Mouse (Mus musculus): Measurements from ENCODE around the gene Trim72.
"Not testable (repeated sequence)": the region's sequence is repeated elsewhere in the genome, so short reads cannot be mapped to it uniquely, and the experiment has no call there.

Gene Trim72

GRCm38 (mm10) chr7:128006193-128006592 is 2.4 kb downstream of the Trim72 start:
- no peak for DNase-seq (ENCODE audit: low read depth, low spot score)

DNA sequence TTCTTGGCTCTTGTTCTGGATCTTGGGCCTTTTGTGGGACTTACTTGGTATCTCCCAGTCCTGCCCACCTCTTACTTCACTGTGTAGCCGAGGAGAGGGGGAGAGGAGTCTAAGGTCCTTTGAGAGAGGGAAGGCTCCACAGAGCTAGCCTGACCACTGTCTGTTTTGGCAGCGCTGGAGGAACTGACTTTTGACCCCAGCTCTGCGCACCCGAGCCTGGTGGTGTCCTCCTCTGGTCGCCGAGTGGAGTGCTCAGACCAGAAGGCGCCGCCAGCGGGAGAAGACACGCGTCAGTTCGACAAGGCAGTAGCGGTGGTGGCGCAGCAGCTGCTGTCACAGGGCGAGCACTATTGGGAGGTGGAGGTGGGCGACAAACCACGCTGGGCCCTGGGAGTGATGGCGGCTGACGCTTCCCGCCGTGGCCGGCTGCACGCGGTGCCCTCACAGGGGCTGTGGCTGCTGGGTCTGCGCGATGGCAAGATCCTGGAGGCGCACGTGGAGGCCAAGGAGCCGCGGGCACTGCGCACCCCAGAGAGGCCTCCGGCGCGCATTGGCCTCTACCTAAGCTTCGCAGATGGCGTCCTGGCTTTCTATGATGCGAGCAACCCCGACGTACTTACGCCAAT is 6.1 kb downstream of the Trim72 start:
- peak; percentile 57 for DNase-seq (ENCODE audit: low read depth, low spot score)

DNA sequence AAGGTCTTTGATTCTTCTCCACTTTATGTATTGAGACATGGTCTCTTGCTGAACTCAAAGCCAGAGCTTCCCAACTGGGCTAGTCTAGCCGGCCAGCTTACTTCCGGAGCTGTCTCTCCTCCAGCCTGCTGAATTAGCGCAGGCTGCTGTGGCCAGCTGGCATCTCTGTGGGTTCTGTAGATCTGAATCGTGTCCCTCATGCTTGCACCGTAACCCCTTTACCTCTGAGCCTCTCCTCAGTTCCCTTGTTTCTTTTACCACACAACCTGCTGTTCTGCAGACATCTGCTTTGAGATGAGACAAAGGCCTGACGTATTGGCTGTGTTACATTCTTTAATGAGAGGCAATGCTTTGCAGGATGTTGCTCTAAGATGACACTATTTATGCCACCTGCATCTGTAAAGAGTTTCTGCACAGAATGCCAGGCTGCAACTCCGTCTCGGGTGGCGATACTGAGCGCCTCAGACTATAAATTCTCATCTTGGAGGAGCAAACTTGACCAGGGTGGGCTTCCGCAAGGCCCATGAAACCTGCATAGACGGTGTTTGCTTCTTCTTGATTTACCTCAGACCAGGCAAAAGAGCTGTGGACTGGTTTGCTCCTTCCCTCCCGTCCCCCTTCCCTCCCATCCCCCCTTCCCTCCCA is 8.5 kb downstream of the Trim72 start:
- no peak for DNase-seq (ENCODE audit: low read depth, low spot score)

DNA sequence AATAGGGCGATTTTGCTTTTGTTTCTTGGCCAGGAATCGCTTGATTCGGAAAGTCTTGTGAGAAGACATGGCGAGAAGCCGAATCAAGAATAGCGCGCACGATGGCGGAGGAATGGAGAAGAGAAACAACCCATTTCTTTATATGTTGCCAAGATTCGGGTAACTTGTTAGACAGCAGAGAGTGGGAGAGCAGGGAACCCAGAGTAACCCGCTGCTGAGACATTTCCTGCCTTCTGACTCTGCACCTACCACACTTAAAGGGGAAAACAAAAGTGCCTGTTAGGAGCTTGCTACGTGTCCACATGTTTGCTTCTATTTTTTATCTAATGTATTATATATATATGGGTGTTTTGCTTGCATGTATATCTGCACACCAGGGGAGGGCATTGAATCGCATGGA is 9.4 kb downstream of the Trim72 start:
- no peak for DNase-seq (ENCODE audit: low read depth, low spot score)

GRCm38 (mm10) chr7:128016134-128016533 is 12.4 kb downstream of the Trim72 start:
- not testable (repeated sequence) for DNase-seq (ENCODE audit: low read depth, low spot score)

- no peak for DNase-seq (ENCODE audit: low read depth, low spot score)
Observed at GRCm38 (mm10) chr7:128016650-128017049, 12.9 kb downstream of the Trim72 start.

- DNase-seq (ENCODE audit: low read depth, low spot score), result no peak
Observed at GRCm38 (mm10) chr7:128018275-128018674, 14.5 kb downstream of the Trim72 start.

- no peak for DNase-seq (ENCODE audit: low read depth, low spot score)
Observed at GRCm38 (mm10) chr7:128019187-128019586, 15.4 kb downstream of the Trim72 start.

DNA sequence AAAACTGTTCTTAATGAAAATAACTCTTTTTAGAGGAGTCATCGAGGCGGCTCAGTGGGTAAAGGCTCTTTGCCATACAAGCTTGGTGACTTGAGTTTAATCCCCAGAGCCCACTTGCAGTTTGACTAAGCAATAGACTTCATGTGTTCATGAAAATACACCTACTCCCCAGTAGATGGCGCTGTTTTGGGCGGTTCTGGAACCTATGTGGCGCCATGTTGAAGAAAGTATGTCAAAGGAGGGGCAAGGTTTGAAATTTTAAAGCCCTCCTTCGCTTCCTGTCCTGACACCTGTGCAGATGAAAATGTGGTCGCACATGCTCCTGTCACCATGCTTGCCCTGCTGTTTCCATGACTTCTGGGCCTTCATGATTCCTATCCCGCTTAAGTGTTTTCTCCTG is 19.2 kb downstream of the Trim72 start:
- peak; percentile 81 for DNase-seq (ENCODE audit: low read depth, low spot score)

GRCm38 (mm10) chr7:128023565-128023964 is 19.8 kb downstream of the Trim72 start:
- DNase-seq (ENCODE audit: low read depth, low spot score), result no peak

- no peak for DNase-seq (ENCODE audit: low read depth, low spot score)
Observed at GRCm38 (mm10) chr7:128024364-128024763, 20.6 kb downstream of the Trim72 start.

- DNase-seq (ENCODE audit: low read depth, low spot score), result no peak
Observed at GRCm38 (mm10) chr7:128024932-128025331, 21.2 kb downstream of the Trim72 start.

- DNase-seq (ENCODE audit: low read depth, low spot score), result no peak
Observed at GRCm38 (mm10) chr7:128025381-128025780, 21.6 kb downstream of the Trim72 start.

DNA sequence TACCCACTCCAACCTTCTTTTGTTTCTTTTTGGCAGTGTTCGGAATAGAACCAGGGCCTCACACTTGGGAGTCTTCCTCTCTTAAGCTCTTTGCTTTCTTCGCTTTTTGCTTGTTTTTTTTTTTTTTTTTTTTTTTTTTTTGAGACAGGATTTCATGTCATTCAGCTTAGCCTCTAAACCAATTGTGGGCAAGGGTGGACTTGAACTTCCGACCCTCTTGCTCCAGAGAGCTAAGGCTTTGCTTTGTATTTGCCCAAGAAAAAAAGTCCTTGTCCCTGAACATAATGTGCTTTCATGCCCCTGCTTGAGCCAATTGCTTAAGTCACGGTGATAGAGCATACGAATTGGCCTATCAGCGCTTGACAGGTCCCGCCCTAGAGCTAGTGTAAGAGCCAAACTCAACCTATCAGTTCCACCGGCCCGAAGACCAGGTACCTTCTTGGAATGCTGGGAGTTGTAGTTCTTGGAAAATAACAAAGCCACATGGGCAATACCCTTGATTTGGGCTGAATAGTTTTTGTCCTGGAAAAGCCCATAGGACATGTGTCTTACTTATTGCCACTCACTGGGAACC is 27.7 kb downstream of the Trim72 start:
- peak; percentile 94 for DNase-seq (ENCODE audit: low read depth, low spot score)

GRCm38 (mm10) chr7:128032290-128032988 is 28.7 kb downstream of the Trim72 start:
- DNase-seq (ENCODE audit: low read depth, low spot score), result no peak

- DNase-seq (ENCODE audit: low read depth, low spot score), result no peak
Observed at GRCm38 (mm10) chr7:128032989-128033293, 29.2 kb downstream of the Trim72 start.

GRCm38 (mm10) chr7:128033616-128034015 is 29.9 kb downstream of the Trim72 start:
- DNase-seq (ENCODE audit: low read depth, low spot score), result no peak

GRCm38 (mm10) chr7:128042161-128042820 is 38.5 kb downstream of the Trim72 start:
- DNase-seq (ENCODE audit: low read depth, low spot score), result not testable (repeated sequence)

DNA sequence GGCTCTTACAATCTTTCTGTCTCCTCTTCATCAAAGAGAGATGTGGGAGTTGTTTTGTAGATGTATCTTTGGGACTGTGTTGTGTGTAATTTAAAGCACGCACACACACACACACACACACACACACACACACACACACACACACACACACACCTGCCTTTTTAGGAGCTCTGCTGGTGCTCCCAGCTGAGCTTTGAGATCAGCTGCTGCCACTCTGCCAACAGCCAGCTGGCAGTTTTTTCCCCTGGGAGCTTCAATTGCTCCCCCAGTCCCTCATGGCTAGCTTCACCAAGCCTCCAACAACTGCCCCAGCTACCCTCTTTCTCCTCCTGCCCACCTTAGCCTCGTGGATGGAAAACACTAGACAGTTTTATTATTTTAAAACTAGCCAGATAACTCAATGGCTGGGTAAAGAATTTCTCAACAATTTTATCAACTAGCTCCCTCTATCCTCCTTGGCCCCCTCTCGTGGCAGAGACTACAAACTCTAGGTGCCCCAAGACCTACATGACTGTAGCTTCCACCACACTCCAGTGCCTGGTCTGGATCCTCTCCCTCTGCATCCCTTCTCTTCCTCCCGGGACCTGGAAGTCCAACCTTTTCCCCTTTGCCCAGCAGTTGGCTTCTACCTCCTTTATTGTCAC is 40.5 kb downstream of the Trim72 start:
- DNase-seq (ENCODE audit: low read depth, low spot score), result no peak

DNA sequence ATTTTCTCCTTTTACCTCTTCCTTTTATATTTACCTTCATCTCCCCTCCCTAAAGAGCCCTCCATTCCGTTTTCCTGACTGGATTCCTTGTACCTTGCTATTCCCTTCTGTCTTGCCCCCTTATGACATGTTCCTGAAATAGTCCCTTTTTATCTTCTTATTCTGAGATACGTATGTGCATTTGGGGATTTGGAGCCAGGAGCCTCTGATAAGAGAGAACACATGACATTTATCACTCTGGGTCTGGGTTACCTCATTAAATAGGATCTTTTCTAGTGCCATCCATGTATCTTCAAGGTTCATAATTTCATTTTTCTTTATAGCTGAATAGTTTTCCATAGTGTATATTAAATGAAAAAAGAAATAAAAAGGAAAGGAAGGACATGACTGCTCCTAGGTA is 41.9 kb downstream of the Trim72 start:
- no peak for DNase-seq (ENCODE audit: low read depth, low spot score)

DNA sequence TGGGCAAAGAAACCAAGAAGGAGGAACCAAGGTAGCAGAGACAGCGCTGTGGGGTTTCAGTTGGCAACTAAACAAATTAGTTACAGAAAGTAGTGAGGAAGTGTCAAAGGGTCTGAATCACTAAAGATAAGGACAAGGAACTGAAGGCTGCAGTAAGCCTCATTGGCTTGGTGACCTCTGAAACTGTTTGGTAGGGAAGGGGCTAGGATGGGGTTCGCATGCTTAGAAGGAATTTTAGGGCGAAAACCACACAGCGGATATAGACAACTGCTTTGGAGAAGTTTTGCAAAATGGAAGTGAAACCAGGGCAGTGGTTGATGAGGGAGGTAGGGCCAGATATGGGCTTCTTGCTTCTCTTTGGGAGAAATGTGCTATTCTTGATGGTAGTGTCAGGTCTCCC is 45.1 kb downstream of the Trim72 start:
- DNase-seq (ENCODE audit: low read depth, low spot score), result no peak

- DNase-seq (ENCODE audit: low read depth, low spot score), result no peak
Observed at GRCm38 (mm10) chr7:128049254-128049653, 45.5 kb downstream of the Trim72 start.

Measured in R1 (cell line).